Mouse (Mus musculus): Measurements from ENCODE around the gene Sft2d1.

GRCm38 (mm10) chr17:8372286-8373046 lies 61.6 kb downstream of the Sft2d1 start:
- TF ChIP-seq POLR2A (IDR thresholded peaks at IDR 0.05; ENCODE audit: insufficient read length, low read depth) (no peak), MYOG (IDR thresholded peaks at IDR 0.05; ENCODE audit: control insufficient read depth in 1 of 3, insufficient read depth in 1 of 3, insufficient read length in 2 of 3, low read depth in 2 of 3) (no peak), SRF (IDR thresholded peaks at IDR 0.05; ENCODE audit: control insufficient read depth, insufficient read length, low read depth) (no peak)

Data from myocyte (in vitro differentiated cells).